Mouse (Mus musculus): ENCODE results near the gene Lhx1. TPM values are rescaled to one million over a fixed set of nuclear protein-coding genes. Genes with fewer than 3 reads are reported as not detected.

Lhx1 gene
- polyA plus RNA-seq (2012; rRNA removed; ENCODE audit: low replicate concordance) = 0.35 and 0.39 TPM in 2 replicates

GRCm38 (mm10) chr11:84525421-84526274 lies at the start of gene Lhx1:
Gene Lhx1 (minus strand): TSS chr11:84525535.

GRCm38 (mm10) chr11:84513171-84514116 lies 11.9 kb downstream of the Lhx1 start, which contains the start of gene Aatf:
Gene Aatf (minus strand): TSS chr11:84513522.

Other genes starting within 250 kb of the Lhx1 start
- gene Aatf, start 12.0 kb downstream of the Lhx1 start, polyA plus RNA-seq (2012; rRNA removed; ENCODE audit: low replicate concordance) = 2.5 and 4.6 TPM in 2 replicates